Mouse (Mus musculus) liver, embryonic 11.5 days (tissue): ENCODE results near the gene Nucb1. TPM values are rescaled to one million over a fixed set of nuclear protein-coding genes. Genes with fewer than 3 reads are reported as not detected.

Source experiments
- ATAC-seq: fragments of 200-750 bp; cut with Nextera tagmentation; replicated peaks from 2 replicates; pipeline ENCODE4 v1.8.0; 2017; ENCODE audit warnings: moderate number of reproducible peaks, mild to moderate bottlenecking, moderate TSS enrichment, moderate library complexity; ENCODE audit not compliant: low FRiP score
- DNase-seq: peaks from one replicate; pipeline ENCODE4 v3.0.0-alpha.2; 2017; ENCODE audit warnings: low spot score
- H3K27ac ChIP-seq: fragments of 300-500 bp; sonication (generic); 2 replicates; pipeline ENCODE4 v1.5.1; 2014; ENCODE audit warnings: mild to moderate bottlenecking, low read depth, low read length, control low read depth
- H3K27me3 ChIP-seq: fragments of 300-500 bp; sonication (generic); replicated peaks from 2 replicates; pipeline ENCODE4 v1.6.1; 2014; ENCODE audit warnings: low read length, mixed read lengths; ENCODE audit not compliant: control insufficient read depth, insufficient read depth
- H3K36me3 ChIP-seq: fragments of 300-500 bp; sonication (generic); 2 replicates; pipeline ENCODE4 v1.6.1; 2014; ENCODE audit warnings: mild to moderate bottlenecking, low read length, moderate library complexity, mixed read lengths; ENCODE audit not compliant: control insufficient read depth, insufficient read depth
- H3K4me1 ChIP-seq: fragments of 300-500 bp; sonication (generic); replicated peaks from 2 replicates; pipeline ENCODE4 v1.6.1; 2014; ENCODE audit warnings: low read length, mixed read lengths; ENCODE audit not compliant: control insufficient read depth, insufficient read depth
- H3K4me2 ChIP-seq: fragments of 300-500 bp; sonication (generic); 2 replicates; pipeline ENCODE4 v1.6.1; 2014; ENCODE audit warnings: mild to moderate bottlenecking, control low read depth, moderate library complexity
- H3K4me3 ChIP-seq: fragments of 300-500 bp; sonication (generic); 2 replicates; pipeline ENCODE4 v1.5.1; 2014; ENCODE audit warnings: low read depth, low read length, control low read depth
- H3K9ac ChIP-seq: fragments of 300-500 bp; sonication (generic); 2 replicates; pipeline ENCODE4 v1.6.1; 2014; ENCODE audit warnings: low read depth, low read length, control low read depth
- H3K9me3 ChIP-seq: fragments of 300-500 bp; sonication (generic); 2 replicates; pipeline ENCODE4 v1.6.1; 2016; ENCODE audit warnings: low read length, inconsistent platforms, mixed read lengths; ENCODE audit not compliant: control insufficient read depth
- WGBS: fragments of 180-500 bp; shearing (Covaris S2); extraction: QIAGEN DNeasy Blood & Tissue Kit; methylation state at CpG from one replicate; pipeline ENCODE4 v1.1.7; 2014; 5-methylcytosine and 5-hydroxymethylcytosine counted together
- polyA plus RNA-seq: library from polyadenylated mRNA; unstranded; fragments of >200 nt; fragmentation: Nextera tagmentation; extraction: Ambion mirVana; gene quantifications from 2 replicates; pipeline ENCODE4 v1.2.1, GENCODE M21; 2014

Gene Nucb1
- polyA plus RNA-seq, 1 experiment from 2014 or later: 149 TPM

DNA sequence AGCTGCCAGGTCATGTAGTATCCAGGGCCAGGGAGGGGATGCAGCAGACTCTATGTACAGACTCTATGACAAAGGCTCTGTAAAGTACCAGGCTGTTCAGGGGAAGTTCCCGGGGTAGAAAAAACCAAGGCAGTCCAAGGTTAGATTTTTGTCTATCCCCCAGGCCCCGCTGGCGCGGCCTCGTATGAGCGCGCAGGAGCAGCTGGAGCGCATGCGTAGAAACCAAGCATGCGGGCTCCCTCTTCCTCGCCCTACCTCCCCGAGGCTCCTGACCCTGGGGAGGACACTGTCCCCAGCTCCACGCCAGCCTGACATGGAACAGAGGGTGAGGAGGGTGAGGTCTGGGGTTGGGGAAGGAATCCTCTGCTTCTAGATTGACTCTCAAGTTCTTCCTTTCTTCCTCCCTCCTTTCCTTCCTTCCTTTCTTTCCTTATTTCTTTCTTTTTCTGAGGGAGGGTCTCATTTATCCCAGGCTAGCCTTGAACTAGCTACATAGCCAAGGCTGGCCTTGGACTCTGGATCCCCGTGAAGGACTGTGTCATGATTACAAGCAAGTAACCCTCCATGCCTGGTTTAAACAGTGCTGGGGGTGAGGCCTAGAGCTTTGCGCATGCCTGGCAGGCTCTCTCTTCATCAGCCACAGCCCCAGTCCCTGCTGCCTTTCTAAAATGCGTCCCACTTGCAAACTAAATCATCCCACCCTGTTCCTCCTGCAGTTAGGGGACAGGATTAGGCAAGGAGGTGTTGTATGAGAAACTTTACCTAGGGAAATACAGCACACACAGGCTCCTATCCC, 39.6 kb upstream of the Nucb1 start:
- no peak overlapping the region for H3K9ac ChIP-seq
- no peak overlapping the region for H3K27ac ChIP-seq
- 86% methylated on average over 16 of the region's 16 CpGs for WGBS
- no peak overlapping the region for H3K4me2 ChIP-seq
- no peaks in the 10 kb centered on the region for H3K36me3 ChIP-seq
- 0 out of 2 replicates have a peak, but pooled peaks cover 3% of the 10 kb centered on the region for H3K4me1 ChIP-seq
- H3K9me3 ChIP-seq: no peaks in the 10 kb centered on the region
- no peak overlapping the region for H3K4me3 ChIP-seq
- no peaks in the 10 kb centered on the region for H3K27me3 ChIP-seq
- DNase-seq: no peak
- no peak for ATAC-seq

- Histone ChIP-seq H3K9me3 (peaks cover 3% of the 10 kb centered on the region; the same call in 1 of the 2 replicates), H3K4me3 (no peak overlapping the region), H3K27me3 (no peaks in the 10 kb centered on the region), H3K27ac (no peak overlapping the region), H3K36me3 (no peaks in the 10 kb centered on the region), H3K4me2 (no peak overlapping the region), H3K4me1 (no peaks in the 10 kb centered on the region), H3K9ac (no peak overlapping the region)
- no peak for ATAC-seq
- WGBS: 79% methylated on average over 1 of the region's 1 CpGs
- DNase-seq: no peak
These were observed 34.3 kb upstream of the Nucb1 start for GRCm38 (mm10) chr7:45544525-45544924.

DNA sequence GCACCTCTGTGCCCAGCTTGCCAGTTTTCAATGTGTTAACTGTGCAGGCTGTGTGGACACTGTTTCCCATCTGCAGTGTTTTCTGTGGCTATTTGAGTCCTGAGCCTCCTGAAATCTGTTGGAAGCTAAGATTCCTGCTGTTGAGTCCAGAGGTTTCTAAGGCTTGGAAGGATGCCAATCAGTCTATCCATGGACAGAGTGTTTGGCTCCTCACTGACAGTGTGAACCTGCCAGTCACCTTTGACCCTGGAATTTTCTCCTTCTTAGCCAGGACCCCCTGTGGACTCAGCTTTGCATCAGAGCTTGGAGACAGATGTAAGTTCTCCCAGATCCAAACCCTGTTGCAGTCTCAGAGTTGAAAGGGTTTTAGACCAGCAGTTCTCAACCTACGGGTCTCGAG, 30.0 kb upstream of the Nucb1 start:
- ATAC-seq: no peak
- WGBS: 75% methylated on average over 2 of the region's 2 CpGs

GRCm38 (mm10) chr7:45539095-45539494, 28.9 kb upstream of the Nucb1 start:
- no peaks in the 10 kb centered on the region for H3K36me3 ChIP-seq
- H3K27me3 ChIP-seq: no peaks in the 10 kb centered on the region
- no peaks in the 10 kb centered on the region for H3K4me1 ChIP-seq
- no peaks in the 10 kb centered on the region for H3K9me3 ChIP-seq
- WGBS: 81% methylated on average over 3 of the region's 3 CpGs
- no peak overlapping the region for H3K27ac ChIP-seq
- no peak overlapping the region for H3K9ac ChIP-seq
- DNase-seq (no peak), ATAC-seq (no peak)
- no peak overlapping the region for H3K4me2 ChIP-seq
- no peak overlapping the region for H3K4me3 ChIP-seq

More for the DNA sequence above, 30.0 kb upstream of the Nucb1 start:
- Histone ChIP-seq H3K4me3 (no peak overlapping the region), H3K4me2 (no peak overlapping the region), H3K9ac (no peak overlapping the region), H3K4me1 (no peaks in the 10 kb centered on the region), H3K9me3 (peaks cover 3% of the 10 kb centered on the region; the same call in 1 of the 2 replicates), H3K36me3 (no peaks in the 10 kb centered on the region), H3K27ac (no peak overlapping the region), H3K27me3 (no peaks in the 10 kb centered on the region)
- no peak for DNase-seq

DNA sequence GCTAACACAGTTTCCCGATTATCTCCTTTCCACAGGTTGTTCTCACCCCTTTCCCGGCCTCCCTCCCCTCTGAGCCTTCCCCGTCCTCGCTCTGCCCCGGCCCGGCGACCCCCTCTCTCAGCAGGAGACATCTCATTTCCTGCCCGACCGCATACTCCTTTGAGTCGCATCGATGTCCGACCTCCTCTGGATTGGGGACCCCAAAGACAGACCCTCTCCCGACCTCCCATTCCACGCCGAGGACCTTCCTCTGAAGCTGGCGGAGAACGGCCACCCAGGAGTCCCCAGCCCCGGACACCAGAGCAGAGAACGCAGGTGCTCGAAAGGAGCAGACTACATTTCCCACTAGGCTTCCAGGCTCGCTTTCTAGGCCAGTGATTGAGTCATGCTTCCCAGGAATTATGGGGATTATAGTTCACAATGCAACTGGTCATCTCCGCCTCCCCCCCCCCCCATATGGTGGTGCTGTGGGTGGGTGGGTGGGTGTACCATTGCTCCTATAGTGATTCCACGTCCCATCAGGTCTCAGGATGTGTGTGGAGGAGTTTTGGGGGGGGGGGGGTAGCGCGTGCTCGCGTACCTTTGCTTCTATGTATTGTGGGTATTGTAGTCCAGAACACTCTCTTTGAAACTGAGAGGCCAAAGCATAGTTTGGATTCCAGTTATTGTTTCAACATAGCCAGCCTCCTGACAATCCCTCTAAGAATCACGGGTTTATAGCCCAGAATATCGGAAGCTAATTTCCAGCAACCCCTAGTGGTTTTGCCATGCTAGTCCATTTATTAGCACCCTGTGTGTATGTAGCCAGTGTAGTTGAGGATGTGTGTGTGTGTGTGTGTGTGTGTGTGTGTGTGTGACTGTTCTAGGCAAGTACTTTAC, 28.2 kb upstream of the Nucb1 start:
- WGBS: 9% methylated on average over 29 of the region's 29 CpGs
- Histone ChIP-seq H3K36me3 (no peaks in the 10 kb centered on the region), H3K27ac (no peak overlapping the region), H3K4me1 (no peaks in the 10 kb centered on the region), H3K27me3 (no peaks in the 10 kb centered on the region), H3K4me3 (peak overlapping the region; percentile 51), H3K9me3 (no peaks in the 10 kb centered on the region), H3K4me2 (peak overlapping the region; percentile 73), H3K9ac (peak overlapping the region; percentile 58)
- DNase-seq (peak; percentile 62), ATAC-seq (peak; percentile 32; the same call in 1 of the 2 replicates)

- H3K4me3 ChIP-seq: peak overlapping the region; percentile 51; the same call in 1 of the 2 replicates
- H3K4me2 ChIP-seq: peak overlapping the region; percentile 73
- no peak for ATAC-seq
- no peaks in the 10 kb centered on the region for H3K4me1 ChIP-seq
- no peaks in the 10 kb centered on the region for H3K27me3 ChIP-seq
- H3K36me3 ChIP-seq: no peaks in the 10 kb centered on the region
- H3K27ac ChIP-seq: no peak overlapping the region
- WGBS: 81% methylated on average over 10 of the region's 10 CpGs
- no peaks in the 10 kb centered on the region for H3K9me3 ChIP-seq
- DNase-seq: no peak
- H3K9ac ChIP-seq: peak overlapping the region; percentile 58
These were observed 27.4 kb upstream of the Nucb1 start for GRCm38 (mm10) chr7:45537602-45538001.

- Histone ChIP-seq H3K27ac (no peak overlapping the region), H3K36me3 (no peaks in the 10 kb centered on the region), H3K9me3 (no peaks in the 10 kb centered on the region), H3K4me1 (no peaks in the 10 kb centered on the region), H3K27me3 (no peaks in the 10 kb centered on the region), H3K4me2 (no peak overlapping the region), H3K4me3 (no peak overlapping the region), H3K9ac (no peak overlapping the region)
- 71% methylated on average over 1 of the region's 1 CpGs for WGBS
- DNase-seq (no peak), ATAC-seq (no peak)
These were observed 25.5 kb upstream of the Nucb1 start for GRCm38 (mm10) chr7:45535676-45536075.

- DNase-seq (no peak), ATAC-seq (no peak)
- H3K4me1 ChIP-seq: peaks cover 9% of the 10 kb centered on the region
- H3K9ac ChIP-seq: no peak overlapping the region
- no peak overlapping the region for H3K4me2 ChIP-seq
- no peaks in the 10 kb centered on the region for H3K9me3 ChIP-seq
- WGBS: 71% methylated on average over 2 of the region's 2 CpGs
- no peaks in the 10 kb centered on the region for H3K27me3 ChIP-seq
- H3K36me3 ChIP-seq: no peaks in the 10 kb centered on the region
- H3K4me3 ChIP-seq: no peak overlapping the region
- no peak overlapping the region for H3K27ac ChIP-seq
These were observed 20.4 kb upstream of the Nucb1 start for GRCm38 (mm10) chr7:45530643-45531042.
